Mouse (Mus musculus) thymus, adult 2 months (tissue): Measurements from ENCODE around the gene Cabp1. TPM values are rescaled to one million over a fixed set of nuclear protein-coding genes. Genes with fewer than 3 reads are reported as not detected.

Source experiments
- DNase-seq: peaks from one replicate; pipeline ENCODE4 v3.0.0; 2021
- H3K27ac ChIP-seq: fragments of 200-500 bp; 2 replicates; pipeline ENCODE4 v1.5.1; 2012; ENCODE audit warnings: low read length, control low read depth; ENCODE audit not compliant: control insufficient read depth, insufficient read depth
- H3K27me3 ChIP-seq: fragments of 200-500 bp; 2 replicates; pipeline ENCODE4 v1.6.1; 2012; ENCODE audit warnings: mild to moderate bottlenecking, low read length, moderate library complexity, mixed read lengths; ENCODE audit not compliant: control insufficient read depth, insufficient read depth
- H3K36me3 ChIP-seq: fragments of 200-500 bp; 2 replicates; pipeline ENCODE4 v1.6.1; 2012; ENCODE audit warnings: mild to moderate bottlenecking, low read length, moderate library complexity; ENCODE audit not compliant: control insufficient read depth, insufficient read depth
- H3K4me1 ChIP-seq: fragments of 200-500 bp; replicated peaks from 2 replicates; pipeline ENCODE4 v1.6.1; 2012; ENCODE audit warnings: low read length; ENCODE audit not compliant: control insufficient read depth, insufficient read depth
- H3K4me3 ChIP-seq: fragments of 200-500 bp; 2 replicates; pipeline ENCODE4 v1.5.1; 2012; ENCODE audit warnings: mild to moderate bottlenecking, low read length, control low read depth, moderate library complexity; ENCODE audit not compliant: control insufficient read depth, insufficient read depth
- CTCF ChIP-seq: fragments of 200-500 bp; IDR thresholded peaks from 2 replicates; pipeline ENCODE4 v1.5.1; 2012; ENCODE audit warnings: mild to moderate bottlenecking, control low read depth, low read length, moderate library complexity, borderline replicate concordance; ENCODE audit not compliant: control insufficient read depth, poor library complexity, insufficient read depth; ENCODE audit errors: extremely low read depth
- POLR2A ChIP-seq: fragments of 200-500 bp; IDR thresholded peaks from 2 replicates; pipeline ENCODE4 v1.6.1; 2012; ENCODE audit warnings: mild to moderate bottlenecking, low read length, control low read depth, moderate library complexity; ENCODE audit not compliant: control insufficient read depth, poor library complexity, insufficient read depth; ENCODE audit errors: extremely low read depth
- WGBS: fragments of 180-500 bp; shearing (Covaris S2); methylation state at CpG from one replicate; pipeline ENCODE4 v1.1.7; 2018; 5-methylcytosine and 5-hydroxymethylcytosine counted together
- polyA plus RNA-seq: library from polyadenylated mRNA; depleted of rRNA; stranded (reverse); fragments of >200 nt; gene quantifications from 2 replicates; pipeline ENCODE4 v1.2.3, GENCODE M21; 2012

Cabp1 gene
- polyA plus RNA-seq, 1 experiment = 0.58 TPM

- TF ChIP-seq CTCF (peak; percentile 52; the same call in 1 of the 2 replicates), POLR2A (no peak)
- DNase-seq = peak; percentile 43
- Histone ChIP-seq H3K4me3 (peak overlapping the region; percentile 44), H3K4me1 (peaks cover 13% of the 10 kb centered on the region), H3K36me3 (peaks cover 2% of the 10 kb centered on the region), H3K27ac (no peak overlapping the region), H3K27me3 (no peaks in the 10 kb centered on the region; the same call in 1 of the 2 replicates)
- 1% methylated on average over 45 of the region's 45 CpGs for WGBS
These were observed 41.2 kb upstream of the Cabp1 start for GRCm38 (mm10) chr5:115235323-115235771.

GRCm38 (mm10) chr5:115234519-115234918 lies 40.3 kb upstream of the Cabp1 start:
- WGBS = 86% methylated on average over 6 of the region's 6 CpGs
- H3K27ac ChIP-seq = no peak overlapping the region
- H3K4me1 ChIP-seq = peaks cover 13% of the 10 kb centered on the region
- TF ChIP-seq POLR2A = no peak
- TF ChIP-seq CTCF = no peak
- no peaks in the 10 kb centered on the region; the same call in 1 of the 2 replicates for H3K27me3 ChIP-seq
- H3K4me3 ChIP-seq = no peak overlapping the region
- no peak for DNase-seq
- no peaks in the 10 kb centered on the region for H3K36me3 ChIP-seq

- no peaks in the 10 kb centered on the region; the same call in 1 of the 2 replicates for H3K27me3 ChIP-seq
- WGBS = 98% methylated on average over 14 of the region's 14 CpGs
- TF ChIP-seq POLR2A = no peak
- no peak for TF ChIP-seq CTCF
- DNase-seq = no peak
- peaks cover 9% of the 10 kb centered on the region for H3K4me1 ChIP-seq
- no peaks in the 10 kb centered on the region for H3K36me3 ChIP-seq
- H3K4me3 ChIP-seq = no peak overlapping the region
- H3K27ac ChIP-seq = no peak overlapping the region
These were observed 39.0 kb upstream of the Cabp1 start for GRCm38 (mm10) chr5:115233031-115233780.

DNA sequence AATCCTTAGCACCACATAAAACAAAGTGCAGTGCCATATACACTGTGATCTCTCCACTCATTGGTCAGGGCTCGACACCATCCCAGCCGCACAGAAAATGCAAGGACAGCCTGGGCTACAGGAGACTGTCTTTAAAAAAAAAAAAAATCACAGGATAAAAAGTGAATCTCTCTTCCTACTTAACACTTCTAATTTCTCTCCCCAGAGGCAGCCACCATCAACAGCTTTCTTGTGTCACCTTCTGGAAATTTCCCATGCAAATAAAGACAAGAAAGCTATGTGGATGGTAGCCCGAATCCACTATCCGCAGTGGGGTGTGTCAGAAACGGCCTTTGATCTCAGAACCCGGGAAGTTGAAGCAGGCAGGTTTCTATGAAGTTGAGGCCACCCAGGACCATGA lies 38.3 kb upstream of the Cabp1 start:
- H3K27me3 ChIP-seq = no peaks in the 10 kb centered on the region; the same call in 1 of the 2 replicates
- H3K27ac ChIP-seq = no peak overlapping the region
- 74% methylated on average over 6 of the region's 6 CpGs for WGBS
- TF ChIP-seq CTCF (no peak), POLR2A (no peak)
- no peak for DNase-seq
- peaks cover 8% of the 10 kb centered on the region for H3K4me1 ChIP-seq
- H3K36me3 ChIP-seq = no peaks in the 10 kb centered on the region
- no peak overlapping the region for H3K4me3 ChIP-seq

- peaks cover 6% of the 10 kb centered on the region; the same call in 1 of the 2 replicates for H3K4me1 ChIP-seq
- no peak overlapping the region for H3K27ac ChIP-seq
- H3K4me3 ChIP-seq = no peak overlapping the region
- DNase-seq = no peak
- no peaks in the 10 kb centered on the region for H3K36me3 ChIP-seq
- no peaks in the 10 kb centered on the region; the same call in 1 of the 2 replicates for H3K27me3 ChIP-seq
- TF ChIP-seq CTCF = no peak
- TF ChIP-seq POLR2A = no peak
- 23% methylated on average over 16 of the region's 16 CpGs for WGBS
These were observed 37.5 kb upstream of the Cabp1 start for GRCm38 (mm10) chr5:115231552-115232120.

DNA sequence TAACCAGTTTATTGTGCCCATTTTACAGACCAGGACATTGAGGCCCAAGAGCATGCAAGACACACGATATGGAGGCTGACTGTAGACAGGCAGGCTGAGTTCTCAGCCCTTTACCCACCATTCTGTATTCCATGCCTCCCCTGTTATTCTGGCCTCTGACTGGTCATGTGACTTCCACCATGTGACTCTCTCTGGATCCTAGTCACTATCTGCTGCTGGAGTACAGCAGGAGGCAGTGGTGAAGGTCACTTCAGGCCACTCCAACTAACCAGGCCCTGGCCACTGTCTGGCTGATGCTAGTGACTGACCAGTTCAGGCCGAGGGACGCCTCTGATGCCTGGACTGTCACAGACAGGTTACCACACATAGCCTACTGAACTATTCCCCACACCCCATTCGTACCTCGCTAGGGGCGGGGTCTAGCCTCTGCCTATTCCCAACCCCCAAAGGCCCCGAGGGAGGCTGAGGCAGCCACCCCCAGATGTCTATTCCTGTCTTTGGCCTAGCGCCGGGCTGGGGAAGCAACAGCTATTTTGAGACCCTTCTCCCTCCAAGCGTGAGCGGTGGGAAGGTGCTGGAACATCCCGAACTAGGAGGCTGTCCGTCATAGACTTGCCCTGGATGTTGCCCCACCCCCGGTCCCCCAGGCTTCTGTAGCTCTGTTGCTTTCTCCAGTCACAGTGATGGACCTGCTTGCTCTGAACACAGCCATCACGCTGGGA lies 36.8 kb upstream of the Cabp1 start:
- no peaks in the 10 kb centered on the region; the same call in 1 of the 2 replicates for H3K27me3 ChIP-seq
- no peak for DNase-seq
- no peak overlapping the region for H3K4me3 ChIP-seq
- WGBS = 80% methylated on average over 15 of the region's 15 CpGs
- H3K36me3 ChIP-seq = no peaks in the 10 kb centered on the region
- H3K4me1 ChIP-seq = peaks cover 6% of the 10 kb centered on the region; the same call in 1 of the 2 replicates
- no peak for TF ChIP-seq POLR2A
- no peak for TF ChIP-seq CTCF
- H3K27ac ChIP-seq = no peak overlapping the region
